Mouse (Mus musculus) CH12.LX (cell line): Measurements from ENCODE around the gene Nkiras1. TPM values are rescaled to one million over a fixed set of nuclear protein-coding genes. Genes with fewer than 3 reads are reported as not detected.

Experiments
- DNase-seq: peaks from one replicate; pipeline ENCODE4 v3.0.0-alpha.2; 2013; ENCODE audit errors: extremely low read depth
- H3K27ac ChIP-seq: 2 replicates; pipeline ENCODE4 v1.5.1; 2012; ENCODE audit warnings: low read depth, mild to moderate bottlenecking, control low read depth, moderate library complexity; ENCODE audit not compliant: insufficient read depth
- H3K27me3 ChIP-seq: replicated peaks from 2 replicates; pipeline ENCODE3; 2012; ENCODE audit warnings: inconsistent platforms
- H3K36me3 ChIP-seq, 2 experiments: replicated peaks in 1 of 2; 2 replicates each; pipeline versions ENCODE3 to v1.6.1; 2012; ENCODE audit warnings: inconsistent platforms in 1 of 2, low read length in 1 of 2, mild to moderate bottlenecking in 1 of 2, mixed read lengths in 1 of 2, moderate library complexity in 1 of 2; ENCODE audit not compliant: control insufficient read depth in 1 of 2, insufficient read depth in 1 of 2
- H3K4me1 ChIP-seq, 2 experiments: 2 replicates each; pipeline ENCODE4 v1.6.1; 2012; ENCODE audit warnings: inconsistent platforms in 1 of 2, moderate library complexity in 1 of 2; ENCODE audit not compliant: insufficient read depth in 2 of 2, control insufficient read depth in 1 of 2
- H3K4me2 ChIP-seq: 2 replicates; pipeline ENCODE4 v1.6.1; 2012; ENCODE audit warnings: low read depth, mild to moderate bottlenecking, control low read depth; ENCODE audit not compliant: poor library complexity, insufficient read depth, severe bottlenecking
- H3K4me3 ChIP-seq, 3 experiments: fragments of 150-350 bp in 1 of 3; sonication (generic) in 1 of 3; replicated peaks in 1 of 3; 2 replicates each; pipeline versions ENCODE3 to v1.5.1; 2011 to 2012; ENCODE audit warnings: low read depth in 2 of 3, low read length in 2 of 3, mild to moderate bottlenecking in 2 of 3, moderate library complexity in 2 of 3, control low read depth in 1 of 3, improper control_type of control experiment in 1 of 3, inconsistent platforms in 1 of 3, mixed read lengths in 1 of 3; ENCODE audit not compliant: poor library complexity in 1 of 3
- H3K79me2 ChIP-seq: replicated peaks from 2 replicates; pipeline ENCODE4 v1.6.1; 2012; ENCODE audit warnings: mild to moderate bottlenecking, moderate library complexity; ENCODE audit not compliant: control insufficient read depth, poor library complexity, insufficient read depth, severe bottlenecking; ENCODE audit errors: extremely low read depth
- H3K9ac ChIP-seq: 2 replicates; pipeline ENCODE4 v1.6.1; 2012; ENCODE audit warnings: low read depth, mild to moderate bottlenecking, control low read depth, moderate library complexity; ENCODE audit not compliant: insufficient read depth
- H3K9me3 ChIP-seq: replicated peaks from 2 replicates; pipeline ENCODE3; 2012; ENCODE audit warnings: low read length, inconsistent platforms, mixed read lengths
- CHD2 ChIP-seq: IDR thresholded peaks from 2 replicates; pipeline ENCODE4 v1.6.1; 2011; ENCODE audit warnings: low read length, improper control_type of control experiment
- E2F4 ChIP-seq: IDR thresholded peaks from 2 replicates; pipeline ENCODE4 v1.6.1; 2011; ENCODE audit warnings: low read depth, low read length, improper control_type of control experiment; ENCODE audit not compliant: insufficient replicate concordance
- GABPA ChIP-seq: IDR thresholded peaks from 2 replicates; pipeline ENCODE4 v1.6.1; 2012; ENCODE audit warnings: low read depth, low read length, improper control_type of control experiment, inconsistent platforms; ENCODE audit not compliant: insufficient replicate concordance
- IRF4 ChIP-seq: IDR thresholded peaks from 2 replicates; pipeline ENCODE4 v1.6.1; 2014; ENCODE audit warnings: low read depth, mild to moderate bottlenecking, inconsistent platforms, low read length, improper control_type of control experiment
- JUN ChIP-seq: IDR thresholded peaks from 2 replicates; pipeline ENCODE4 v1.6.1; 2011; ENCODE audit warnings: low read depth, mild to moderate bottlenecking, low read length, improper control_type of control experiment, moderate library complexity; ENCODE audit not compliant: insufficient read depth
- MAFK ChIP-seq: IDR thresholded peaks from 2 replicates; pipeline ENCODE4 v1.6.1; 2011; ENCODE audit warnings: low read length, improper control_type of control experiment; ENCODE audit not compliant: insufficient replicate concordance
- MAZ ChIP-seq: IDR thresholded peaks from 2 replicates; pipeline ENCODE4 v1.6.1; 2012; ENCODE audit warnings: low read depth, mild to moderate bottlenecking, inconsistent platforms, low read length, improper control_type of control experiment, moderate library complexity
- MYC ChIP-seq: IDR thresholded peaks from 2 replicates; pipeline ENCODE4 v1.6.1; 2011; ENCODE audit warnings: low read depth, mild to moderate bottlenecking, improper control_type of control experiment, low read length
- SMC3 ChIP-seq: IDR thresholded peaks from 2 replicates; pipeline ENCODE4 v1.6.1; 2011; ENCODE audit warnings: low read depth, low read length, improper control_type of control experiment
- TBP ChIP-seq: conservative IDR thresholded peaks from 2 replicates; pipeline ENCODE4 v1.6.1; 2011; ENCODE audit warnings: low read depth, low read length, improper control_type of control experiment
- TCF12 ChIP-seq: IDR thresholded peaks from 2 replicates; pipeline ENCODE4 v1.6.1; 2014; ENCODE audit warnings: low read depth, mild to moderate bottlenecking, inconsistent platforms, low read length, improper control_type of control experiment
- USF1 ChIP-seq: IDR thresholded peaks from 2 replicates; pipeline ENCODE4 v1.6.1; 2014; ENCODE audit warnings: low read depth, mild to moderate bottlenecking, inconsistent platforms, low read length, improper control_type of control experiment
- ZC3H11A ChIP-seq: IDR thresholded peaks from 2 replicates; pipeline ENCODE4 v1.6.1; 2012; ENCODE audit warnings: low read depth, mild to moderate bottlenecking, inconsistent platforms, low read length, improper control_type of control experiment
- ZKSCAN1 ChIP-seq: IDR thresholded peaks from 2 replicates; pipeline ENCODE4 v1.6.1; 2012; ENCODE audit warnings: low read depth, inconsistent platforms, low read length, improper control_type of control experiment, borderline replicate concordance
- dilution Hi-C: fragments of 300-500 bp; cut with MboI; formaldehyde crosslinking; loops from 2 replicates; pipeline ENCODE4 v1.14.3; 2020; ENCODE audit warnings: low sequenced_read_pairs; ENCODE audit not compliant: extremely low pct_unique_long_range_greater_than_20kb, extremely low pct_ligation_motif_present
- in situ Hi-C: fragments of 300-500 bp; cut with MboI; formaldehyde crosslinking; loops from 3 replicates; pipeline ENCODE4 v1.14.3; 2019; ENCODE audit warnings: low sequenced_read_pairs, low pct_ligation_motif_present, low pct_unique_long_range_greater_than_20kb, mixed read lengths
- polyA plus RNA-seq: library from polyadenylated mRNA; unstranded; fragments of >175 nt; gene quantifications from 2 replicates; pipeline ENCODE4 v1.2.1, GENCODE M21; 2012; ENCODE audit warnings: low read depth; ENCODE audit not compliant: insufficient read length
- total RNA-seq, 2 experiments: library from RNA; depleted of rRNA; stranded (reverse); fragments of 300-350 nt in 1 of 2; fragments of >200 nt in 1 of 2; gene quantifications; 2 replicates each; pipeline ENCODE4 v1.2.3; 2012 to 2014

The Nkiras1 gene
- total and polyA plus RNA-seq, 3 experiments, result 5.5 to 9.8 (median 9.2) TPM

DNA sequence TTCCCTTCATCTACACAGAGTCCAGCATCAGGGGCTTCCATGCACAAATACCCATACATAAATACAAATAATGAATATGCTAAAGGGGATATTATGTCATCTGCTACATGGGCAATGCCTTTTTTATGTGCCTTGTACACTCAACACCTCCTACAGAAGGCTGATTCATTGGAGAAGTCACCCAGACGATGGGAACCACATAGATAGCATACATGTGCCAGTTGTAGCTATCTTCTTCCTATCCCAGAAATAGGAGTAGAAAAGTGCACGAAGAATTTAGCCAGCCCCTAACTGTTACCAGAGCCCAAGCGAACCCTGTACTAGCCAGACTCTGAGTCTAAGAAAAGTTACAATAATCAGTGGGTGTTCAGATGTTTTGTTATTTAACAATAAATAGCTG is 21.2 kb downstream of the Nkiras1 start:
- H3K4me1 ChIP-seq, result peaks cover 6 to 66% of the 10 kb centered on the region in 2 experiments

GRCm38 (mm10) chr14:18292578-18292977 is 21.6 kb downstream of the Nkiras1 start:
- DNase-seq, result no peak
- Histone ChIP-seq H3K27me3 (no peaks in the 10 kb centered on the region), H3K9ac (no peak overlapping the region), H3K4me3 (no peak overlapping the region), H3K36me3 (peaks cover 0 to 26% of the 10 kb centered on the region in 2 experiments), H3K4me1 (peaks cover 3 to 65% of the 10 kb centered on the region in 2 experiments; a peak in 3 of 4 replicates), H3K4me2 (no peak overlapping the region), H3K9me3 (no peaks in the 10 kb centered on the region), H3K79me2 (peaks cover 7% of the 10 kb centered on the region), H3K27ac (no peak overlapping the region)
- TF ChIP-seq CHD2 (no peak), JUN (no peak), MYC (no peak), SMC3 (no peak), MAFK (no peak), TBP (no peak), IRF4 (peak; percentile 51; the same call in 1 of the 2 replicates)
- in situ Hi-C loops, result no loop called here
- dilution Hi-C loops, result no loop called here

More for the DNA sequence above, 21.2 kb downstream of the Nkiras1 start:
- Histone ChIP-seq H3K27ac (no peak overlapping the region), H3K36me3 (peaks cover 0 to 26% of the 10 kb centered on the region in 2 experiments), H3K9me3 (no peaks in the 10 kb centered on the region), H3K79me2 (peaks cover 7% of the 10 kb centered on the region), H3K4me3 (no peak overlapping the region), H3K4me2 (no peak overlapping the region), H3K9ac (no peak overlapping the region), H3K27me3 (no peaks in the 10 kb centered on the region)
- DNase-seq, result no peak
- dilution Hi-C loops (no loop called here), in situ Hi-C loops (no loop called here)
- TF ChIP-seq ZKSCAN1, result no peak
- no peak for TF ChIP-seq ZC3H11A
- no peak for TF ChIP-seq E2F4
- TF ChIP-seq TCF12, result no peak
- TF ChIP-seq TBP, result no peak
- no peak for TF ChIP-seq MAZ
- no peak for TF ChIP-seq USF1
- no peak for TF ChIP-seq SMC3
- TF ChIP-seq CHD2, result no peak
- TF ChIP-seq MAFK, result no peak
- no peak for TF ChIP-seq GABPA
